Comparison of ENCODE assay signal across 24 mouse cellular contexts in the genomic region with DNA sequence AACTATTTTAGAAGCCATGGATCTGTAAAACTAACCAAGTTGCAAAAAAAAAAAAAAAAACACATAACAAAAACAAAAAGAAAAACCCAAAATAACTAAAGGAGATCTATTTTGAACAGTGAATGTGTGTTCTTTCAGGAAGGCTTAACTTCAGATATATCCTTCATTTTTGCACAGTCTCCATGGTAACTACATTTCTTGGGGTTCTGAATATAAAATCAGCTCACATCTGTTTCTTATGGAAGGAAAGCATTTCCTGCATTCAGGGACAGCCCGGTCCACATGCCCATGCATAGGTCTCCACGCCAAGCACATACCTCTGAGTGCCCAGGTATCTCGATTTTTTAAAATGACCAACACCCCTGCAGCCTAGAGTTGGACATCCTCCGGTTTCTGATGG.
"Had no signal": no experiment of that assay in that cellular context is flagged by ENCODE, and none has a peak within 500 bp of the region (broad histone marks: within the 10 kb centered on the region; RNA-seq: fewer than 3 reads in every experiment).

No protein-coding gene starts in this region.

- H3K4me3 ChIP-seq: intestine, embryonic 15.5 days; kidney, embryonic 15.5 days; limb, embryonic 12.5 days; limb, embryonic 15.5 days; lung, embryonic 15.5 days; megakaryocyte, embryonic 14.5 days; midbrain, embryonic 10.5 days; midbrain, embryonic 13.5 days; myocyte; neural tube, embryonic 13.5 days; stomach, embryonic 15.5 days had no signal

- H3K36me3 ChIP-seq: intestine, embryonic 15.5 days; stomach, embryonic 15.5 days had no signal

- H3K27ac ChIP-seq: intestine, embryonic 15.5 days; kidney, embryonic 15.5 days; limb, embryonic 12.5 days; limb, embryonic 15.5 days; liver, embryonic 14.5 days; lung, embryonic 15.5 days; midbrain, embryonic 10.5 days; midbrain, embryonic 13.5 days; neural tube, embryonic 13.5 days; stomach, embryonic 15.5 days had no signal

- H3K27me3 ChIP-seq: intestine, embryonic 15.5 days; kidney, embryonic 15.5 days; limb, embryonic 12.5 days; limb, embryonic 15.5 days; lung, embryonic 15.5 days; megakaryocyte, embryonic 14.5 days; midbrain, embryonic 13.5 days; neural tube, embryonic 13.5 days; stomach, embryonic 15.5 days had no signal

- H3K4me1 ChIP-seq: intestine, embryonic 15.5 days; kidney, embryonic 15.5 days; limb, embryonic 12.5 days; limb, embryonic 15.5 days; lung, embryonic 15.5 days; midbrain, embryonic 10.5 days; midbrain, embryonic 13.5 days; neural tube, embryonic 13.5 days; stomach, embryonic 15.5 days had no signal

- DNase-seq: kidney, adult 11 months; kidney, adult 8-10 months; kidney, postnatal 10 days; kidney, postnatal 36 days; layer of hippocampus, postnatal 36 days; lung, adult 18-20 months; lung, postnatal 10 days; lung, postnatal 36 days; retina, postnatal 1 day; spleen, adult 18-20 months; thymus, adult 18-20 months; thymus, postnatal 36 days had no signal

- H3K9me3 ChIP-seq: intestine, embryonic 15.5 days; kidney, embryonic 15.5 days; limb, embryonic 12.5 days; limb, embryonic 15.5 days; lung, embryonic 15.5 days; megakaryocyte, embryonic 14.5 days; midbrain, embryonic 10.5 days; midbrain, embryonic 13.5 days; neural tube, embryonic 13.5 days; stomach, embryonic 15.5 days had no signal
